Mouse (Mus musculus) intestine, embryonic 16.5 days (tissue): Measurements from ENCODE around the gene Psmb1. TPM values are rescaled to one million over a fixed set of nuclear protein-coding genes. Genes with fewer than 3 reads are reported as not detected.
"Not testable (repeated sequence)": the region's sequence is repeated elsewhere in the genome, so short reads cannot be mapped to it uniquely, and the experiment has no call there.

Experiments used
- ATAC-seq: fragments of 200-750 bp; cut with Nextera tagmentation; 2 replicates; pipeline ENCODE4 v1.8.0; 2017; ENCODE audit warnings: moderate TSS enrichment, moderate library complexity
- H3K27ac ChIP-seq: fragments of 300-500 bp; sonication (generic); 2 replicates; pipeline ENCODE4 v1.5.1; 2014; ENCODE audit warnings: mild to moderate bottlenecking, low read length
- H3K27me3 ChIP-seq: fragments of 300-500 bp; sonication (generic); replicated peaks from 2 replicates; pipeline ENCODE4 v1.6.1; 2014; ENCODE audit warnings: low read length, control low read depth, mixed read lengths; ENCODE audit not compliant: control insufficient read depth, insufficient read depth
- H3K36me3 ChIP-seq: fragments of 300-500 bp; sonication (generic); 2 replicates; pipeline ENCODE4 v1.6.1; 2014; ENCODE audit warnings: low read length, control low read depth; ENCODE audit not compliant: control insufficient read depth, insufficient read depth
- H3K4me1 ChIP-seq: fragments of 300-500 bp; sonication (generic); 2 replicates; pipeline ENCODE4 v1.6.1; 2014; ENCODE audit warnings: low read length, control low read depth, mixed read lengths; ENCODE audit not compliant: control insufficient read depth, insufficient read depth
- H3K4me2 ChIP-seq: fragments of 300-500 bp; sonication (generic); 2 replicates; pipeline ENCODE4 v1.6.1; 2014; ENCODE audit warnings: low read depth, low read length, control low read depth
- H3K4me3 ChIP-seq: fragments of 300-500 bp; sonication (generic); 2 replicates; pipeline ENCODE4 v1.5.1; 2014; ENCODE audit warnings: mild to moderate bottlenecking, low read length
- H3K9ac ChIP-seq: fragments of 300-500 bp; sonication (generic); 2 replicates; pipeline ENCODE4 v1.6.1; 2014; ENCODE audit warnings: low read depth, low read length
- H3K9me3 ChIP-seq: fragments of 300-500 bp; sonication (generic); 2 replicates; pipeline ENCODE4 v1.6.1; 2016; ENCODE audit warnings: low read length, control low read depth; ENCODE audit not compliant: control insufficient read depth
- WGBS: fragments of 180-500 bp; shearing (Covaris S2); extraction: QIAGEN DNeasy Blood & Tissue Kit; methylation state at CpG from one replicate; pipeline ENCODE4 v1.1.7; 2014; 5-methylcytosine and 5-hydroxymethylcytosine counted together
- polyA plus RNA-seq: library from polyadenylated mRNA; unstranded; fragments of >200 nt; fragmentation: Nextera tagmentation; extraction: Ambion mirVana; gene quantifications from 2 replicates; pipeline ENCODE4 v1.2.1, GENCODE M21; 2015

The Psmb1 gene
- polyA plus RNA-seq: 238 and 252 TPM in 2 replicates

DNA sequence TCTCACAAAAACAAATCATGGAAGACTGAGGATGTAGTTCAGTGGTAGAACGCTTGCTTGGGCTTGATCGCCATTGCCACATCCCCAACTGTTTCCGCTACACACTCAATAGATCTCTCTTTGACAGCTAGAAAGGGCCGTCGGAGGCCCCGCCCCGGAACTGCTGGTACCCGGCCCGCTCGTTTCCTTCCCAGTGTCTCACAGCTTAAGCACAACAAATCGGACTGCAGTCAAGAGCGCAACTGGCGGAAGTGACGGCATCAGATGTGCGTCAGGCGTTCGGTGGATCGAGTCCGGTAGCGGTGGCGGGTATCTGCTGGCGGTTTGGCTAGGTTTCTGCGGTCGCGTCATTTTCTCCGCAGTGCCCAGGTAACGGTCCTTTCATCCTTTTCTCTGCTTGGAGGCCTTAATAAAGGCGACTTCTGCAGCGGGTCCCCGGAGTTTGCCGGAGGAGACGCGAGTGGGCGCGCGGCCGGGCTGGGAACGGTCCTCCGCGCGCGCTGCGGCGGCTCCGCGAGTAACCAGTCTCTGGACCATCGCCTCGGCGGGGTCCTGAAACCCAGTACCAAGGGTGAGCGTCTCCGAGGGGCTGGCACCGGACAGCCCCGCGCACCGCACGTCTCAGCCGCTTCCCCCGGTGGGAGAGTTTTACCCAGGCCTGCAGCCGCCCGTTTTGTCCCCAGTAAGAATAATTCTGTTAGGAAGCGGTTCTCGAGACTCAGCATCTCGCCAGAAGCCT, at the start of gene Psmb1, which contains the start of gene Tbp:
Gene Psmb1, minus strand, starts transcription at position 96 of the 739 bp plus-strand sequence.
Gene Tbp, plus strand, starts transcription at position 233 of the 739 bp plus-strand sequence.
- WGBS: under 1% methylated on average over 63 of the region's 63 CpGs
- ATAC-seq: peak; percentile 92
- H3K9ac ChIP-seq: peak within 1 kb of the TSS; percentile 94
- H3K4me3 ChIP-seq: peak within 1 kb of the TSS; percentile 96
- no peaks in the 10 kb centered on the region for H3K9me3 ChIP-seq
- peak within 1 kb of the TSS; percentile 68 for H3K4me2 ChIP-seq
- peaks cover 27% of the 10 kb centered on the region for H3K4me1 ChIP-seq
- H3K27ac ChIP-seq: peak within 1 kb of the TSS; percentile 97
- H3K36me3 ChIP-seq: peaks cover 6% of the 10 kb centered on the region
- H3K27me3 ChIP-seq: no peaks in the 10 kb centered on the region

GRCm38 (mm10) chr17:15546440-15546839, 46.9 kb upstream of the Psmb1 start:
- no peaks in the 10 kb centered on the region for H3K9me3 ChIP-seq
- H3K27me3 ChIP-seq: no peaks in the 10 kb centered on the region
- 55% methylated on average over 4 of the region's 4 CpGs for WGBS
- no peak for ATAC-seq
- no peak overlapping the region for H3K4me2 ChIP-seq
- no peaks in the 10 kb centered on the region for H3K4me1 ChIP-seq
- H3K36me3 ChIP-seq: no peaks in the 10 kb centered on the region
- no peak overlapping the region for H3K9ac ChIP-seq
- no peak overlapping the region for H3K4me3 ChIP-seq
- H3K27ac ChIP-seq: no peak overlapping the region

GRCm38 (mm10) chr17:15543868-15544267, 44.3 kb upstream of the Psmb1 start:
- not testable (repeated sequence) for H3K9ac ChIP-seq, ATAC-seq, H3K36me3 ChIP-seq, H3K27me3 ChIP-seq, H3K4me2 ChIP-seq, H3K4me3 ChIP-seq, H3K27ac ChIP-seq, H3K4me1 ChIP-seq, H3K9me3 ChIP-seq
- 58% methylated on average over 2 of the region's 4 CpGs for WGBS

DNA sequence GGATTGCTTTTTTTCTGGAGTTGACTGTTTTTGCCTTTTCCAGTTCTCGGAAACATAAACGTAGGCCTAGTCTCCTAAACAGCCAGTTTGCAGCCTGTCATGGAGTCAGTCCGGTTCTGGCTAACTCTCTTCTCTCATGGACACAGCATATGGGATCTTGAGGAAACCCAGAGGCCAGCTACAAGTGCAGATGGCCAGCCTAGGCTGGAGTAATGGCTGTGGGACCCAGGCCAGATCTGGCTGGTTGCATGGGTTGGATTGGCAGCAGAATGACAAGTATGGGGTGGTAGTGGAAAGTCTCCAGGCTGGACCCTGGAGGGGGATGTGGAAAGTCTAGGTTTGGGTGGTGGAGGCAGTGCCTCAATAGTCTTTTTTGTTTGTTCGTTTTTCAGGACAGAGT, 40.8 kb upstream of the Psmb1 start:
- 77% methylated on average over 4 of the region's 4 CpGs for WGBS
- Histone ChIP-seq H3K27me3 (peaks cover 3% of the 10 kb centered on the region; the same call in 1 of the 2 replicates), H3K9ac (no peak overlapping the region), H3K36me3 (no peaks in the 10 kb centered on the region), H3K4me3 (no peak overlapping the region), H3K4me2 (no peak overlapping the region), H3K27ac (no peak overlapping the region), H3K9me3 (no peaks in the 10 kb centered on the region), H3K4me1 (no peaks in the 10 kb centered on the region)
- ATAC-seq: no peak

DNA sequence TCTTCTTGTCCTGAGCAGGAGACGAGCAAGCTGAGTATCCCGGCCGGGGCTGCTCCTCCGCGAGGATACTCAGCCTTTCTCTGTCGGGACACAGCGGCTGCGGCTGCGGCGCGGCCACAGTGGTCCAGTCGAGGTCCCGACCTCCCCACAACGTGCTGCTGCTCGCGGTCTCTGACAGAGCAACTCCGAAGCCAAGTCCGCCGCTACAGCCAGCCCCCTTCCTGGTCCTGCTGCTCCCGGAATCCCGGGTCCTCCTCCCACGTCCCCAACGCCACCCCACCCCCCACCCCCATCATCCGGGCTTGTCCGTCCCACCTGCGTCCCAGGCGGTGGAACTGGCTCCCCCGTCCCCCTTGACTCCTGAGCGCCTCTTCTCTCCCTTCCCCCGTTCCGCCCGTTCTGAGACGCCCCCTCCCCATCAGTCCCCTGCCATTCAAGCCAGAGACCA, 36.9 kb upstream of the Psmb1 start:
- peaks cover 3% of the 10 kb centered on the region; the same call in 1 of the 2 replicates for H3K27me3 ChIP-seq
- under 1% methylated on average over 33 of the region's 33 CpGs for WGBS
- peak overlapping the region; percentile 59 for H3K9ac ChIP-seq
- no peaks in the 10 kb centered on the region for H3K36me3 ChIP-seq
- H3K27ac ChIP-seq: no peak overlapping the region
- peak overlapping the region; percentile 54 for H3K4me3 ChIP-seq
- no peaks in the 10 kb centered on the region for H3K4me1 ChIP-seq
- ATAC-seq: no peak
- no peaks in the 10 kb centered on the region for H3K9me3 ChIP-seq
- peak overlapping the region; percentile 92 for H3K4me2 ChIP-seq

DNA sequence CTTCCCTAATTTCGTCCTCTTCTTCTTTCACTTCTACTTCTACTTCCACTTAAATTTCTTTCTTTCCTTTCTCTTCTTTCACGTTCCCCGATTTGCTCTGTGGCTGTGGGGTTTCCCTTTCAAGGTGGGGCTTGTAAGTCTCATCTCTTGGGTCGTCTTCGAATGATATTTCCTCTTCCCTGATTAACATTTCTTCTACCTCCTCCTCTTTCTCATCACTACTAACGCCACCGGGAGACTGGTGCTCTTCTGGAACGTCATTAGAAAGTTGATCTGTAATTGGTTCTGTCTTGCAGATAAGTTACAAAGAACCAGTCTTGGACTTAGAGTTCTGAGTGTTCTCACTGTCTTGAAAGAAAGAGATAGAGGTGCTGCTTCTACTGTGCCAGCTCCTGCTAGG, 36.4 kb upstream of the Psmb1 start:
- no peak overlapping the region for H3K9ac ChIP-seq
- ATAC-seq: no peak
- no peak overlapping the region for H3K27ac ChIP-seq
- 19% methylated on average over 8 of the region's 8 CpGs for WGBS
- H3K4me2 ChIP-seq: peak overlapping the region; percentile 92
- H3K36me3 ChIP-seq: no peaks in the 10 kb centered on the region
- H3K9me3 ChIP-seq: no peaks in the 10 kb centered on the region
- H3K4me3 ChIP-seq: peak overlapping the region; percentile 54
- H3K4me1 ChIP-seq: no peaks in the 10 kb centered on the region
- peaks cover 3% of the 10 kb centered on the region; the same call in 1 of the 2 replicates for H3K27me3 ChIP-seq

DNA sequence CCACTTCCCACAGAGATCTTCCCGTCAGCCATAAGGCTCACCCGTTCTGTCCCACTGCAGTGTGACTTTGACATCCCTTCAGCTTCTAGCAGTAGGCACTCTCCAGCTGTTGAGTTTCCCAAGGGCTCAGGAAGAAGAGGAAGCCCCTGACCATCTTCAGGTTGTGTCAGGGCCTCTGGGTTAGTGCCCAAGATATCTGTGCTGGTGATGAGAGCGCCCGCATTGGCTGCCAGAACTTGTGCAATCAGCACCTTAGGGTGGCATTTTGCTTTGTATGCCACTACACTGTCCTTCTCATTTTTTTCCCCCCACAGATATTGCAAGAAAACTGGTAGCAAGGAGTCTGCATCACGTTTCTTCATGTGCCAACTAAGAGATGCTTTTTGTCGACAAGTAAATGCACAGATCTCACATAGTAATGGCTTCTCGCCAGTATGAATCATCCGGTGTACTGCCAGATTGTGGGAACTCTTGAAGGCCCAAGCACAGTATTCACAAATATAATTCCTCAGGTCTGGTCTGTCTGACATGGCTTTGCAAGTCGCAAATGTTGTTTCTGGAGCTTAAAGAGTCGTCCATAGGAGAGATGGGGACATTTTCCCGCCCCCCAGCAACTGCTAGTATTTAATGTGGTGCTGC, 35.7 kb upstream of the Psmb1 start:
- ATAC-seq: no peak
- Histone ChIP-seq H3K36me3 (no peaks in the 10 kb centered on the region), H3K4me1 (no peaks in the 10 kb centered on the region), H3K4me3 (no peak overlapping the region), H3K27ac (no peak overlapping the region), H3K9me3 (no peaks in the 10 kb centered on the region), H3K27me3 (peaks cover 3% of the 10 kb centered on the region; the same call in 1 of the 2 replicates), H3K9ac (no peak overlapping the region), H3K4me2 (no peak overlapping the region)
- 62% methylated on average over 11 of the region's 11 CpGs for WGBS

GRCm38 (mm10) chr17:15530141-15530540, 30.6 kb upstream of the Psmb1 start:
- Histone ChIP-seq H3K36me3 (no peaks in the 10 kb centered on the region), H3K27ac (no peak overlapping the region), H3K4me3 (no peak overlapping the region), H3K4me2 (no peak overlapping the region), H3K9ac (no peak overlapping the region), H3K9me3 (no peaks in the 10 kb centered on the region), H3K27me3 (no peaks in the 10 kb centered on the region), H3K4me1 (peaks cover 9% of the 10 kb centered on the region)
- 16% methylated on average over 5 of the region's 5 CpGs for WGBS
- no peak for ATAC-seq

GRCm38 (mm10) chr17:15528887-15529286, 29.3 kb upstream of the Psmb1 start:
- H3K9me3 ChIP-seq: no peaks in the 10 kb centered on the region
- peaks cover 9% of the 10 kb centered on the region for H3K4me1 ChIP-seq
- no peaks in the 10 kb centered on the region for H3K27me3 ChIP-seq
- 85% methylated on average over 2 of the region's 2 CpGs for WGBS
- H3K27ac ChIP-seq: no peak overlapping the region
- no peak overlapping the region for H3K4me3 ChIP-seq
- ATAC-seq: no peak
- peaks cover 2% of the 10 kb centered on the region; the same call in 1 of the 2 replicates for H3K36me3 ChIP-seq
- no peak overlapping the region for H3K9ac ChIP-seq
- no peak overlapping the region for H3K4me2 ChIP-seq
